Mouse (Mus musculus): ENCODE data around the gene Hnrnph2. TPM values are rescaled to one million over a fixed set of nuclear protein-coding genes. Genes with fewer than 3 reads are reported as not detected.

Hnrnph2 gene
- polyA plus RNA-seq, 1 experiment from 2014 or later = 154 TPM

Other genes starting within 250 kb of the Hnrnph2 start
- gene Drp2, start 196.6 kb upstream of the Hnrnph2 start, polyA plus RNA-seq (2015; fragmentation: Nextera tagmentation; extraction: Ambion mirVana) = 17.1 and 17.4 TPM in 2 replicates
- not detected in 2 replicates for gene Taf7l, start 124.7 kb upstream of the Hnrnph2 start, polyA plus RNA-seq (2015; fragmentation: Nextera tagmentation; extraction: Ambion mirVana)
- gene Timm8a1, start 59.3 kb upstream of the Hnrnph2 start, polyA plus RNA-seq (2015; fragmentation: Nextera tagmentation; extraction: Ambion mirVana) = 48.6 and 51.6 TPM in 2 replicates
- gene Btk, start 17.6 kb upstream of the Hnrnph2 start, polyA plus RNA-seq (2015; fragmentation: Nextera tagmentation; extraction: Ambion mirVana) = 0.94 and 1.0 TPM in 2 replicates
- gene Rpl36a, start 15.5 kb upstream of the Hnrnph2 start, polyA plus RNA-seq (2015; fragmentation: Nextera tagmentation; extraction: Ambion mirVana) = 191 and 228 TPM in 2 replicates
- gene Gla, start 54 bp upstream of the Hnrnph2 start, polyA plus RNA-seq (2015; fragmentation: Nextera tagmentation; extraction: Ambion mirVana) = 3.4 and 4.2 TPM in 2 replicates
- gene Armcx4, start 85.3 kb downstream of the Hnrnph2 start, polyA plus RNA-seq (2015; fragmentation: Nextera tagmentation; extraction: Ambion mirVana) = 5.6 and 5.7 TPM in 2 replicates
- gene Armcx1, start 116.8 kb downstream of the Hnrnph2 start, polyA plus RNA-seq (2015; fragmentation: Nextera tagmentation; extraction: Ambion mirVana) = 88.0 and 88.5 TPM in 2 replicates
- 32.5 and 33.8 TPM in 2 replicates for gene Armcx6, start 150.2 kb downstream of the Hnrnph2 start, polyA plus RNA-seq (2015; fragmentation: Nextera tagmentation; extraction: Ambion mirVana)
- gene Armcx3, start 155.4 kb downstream of the Hnrnph2 start, polyA plus RNA-seq (2015; fragmentation: Nextera tagmentation; extraction: Ambion mirVana) = 73.3 and 80.0 TPM in 2 replicates
- gene Armcx2, start 208.0 kb downstream of the Hnrnph2 start, polyA plus RNA-seq (2015; fragmentation: Nextera tagmentation; extraction: Ambion mirVana) = 86.3 and 87.0 TPM in 2 replicates

All from neural tube, embryonic 13.5 days (tissue).